Mouse (Mus musculus) megakaryocyte, embryonic 14.5 days (primary cell): ENCODE measurements at regions not wholly inside any gene's neighbourhood (a gene's known extent, or its start where the extent isn't known, plus 50 kb on each side); places are given as distances from the start of the nearest gene placed in this dataset.

ENCODE experiments used
- FLI1 ChIP-seq: IDR thresholded peaks from 2 replicates; pipeline ENCODE4 v1.6.1; 2012; ENCODE audit warnings: low read length, inconsistent platforms, mixed read lengths
- GATA1 ChIP-seq: IDR thresholded peaks from 3 replicates; pipeline ENCODE4 v1.6.1; 2012; ENCODE audit warnings: mixed read lengths, low read length, inconsistent platforms, borderline replicate concordance

GRCm38 (mm10) chr8:54393466-54394197, 135.7 kb upstream of the Asb5 start:
- no peak for TF ChIP-seq GATA1
- no peak for TF ChIP-seq FLI1
